Mouse (Mus musculus) testis, adult 2 months (tissue): ENCODE measurements around the gene Casp8. TPM values are rescaled to one million over a fixed set of nuclear protein-coding genes. Genes with fewer than 3 reads are reported as not detected.
"Not testable (repeated sequence)": the region's sequence is repeated elsewhere in the genome, so short reads cannot be mapped to it uniquely, and the experiment has no call there.

ENCODE experiments used
- H3K27ac ChIP-seq: fragments of 200-500 bp; 2 replicates; pipeline ENCODE4 v1.5.1; 2012; ENCODE audit warnings: low read depth, low read length; ENCODE audit not compliant: control insufficient read depth, insufficient read depth
- H3K27me3 ChIP-seq: fragments of 200-500 bp; 2 replicates; pipeline ENCODE4 v1.6.1; 2012; ENCODE audit warnings: mild to moderate bottlenecking, low read length, moderate library complexity; ENCODE audit not compliant: control insufficient read depth, insufficient read depth
- H3K36me3 ChIP-seq: fragments of 200-500 bp; 2 replicates; pipeline ENCODE4 v1.6.1; 2012; ENCODE audit warnings: mild to moderate bottlenecking, low read length; ENCODE audit not compliant: control insufficient read depth, insufficient read depth
- H3K4me1 ChIP-seq: fragments of 200-500 bp; 2 replicates; pipeline ENCODE4 v1.6.1; 2012; ENCODE audit warnings: low read length; ENCODE audit not compliant: control insufficient read depth, insufficient read depth
- H3K4me3 ChIP-seq: fragments of 200-500 bp; 2 replicates; pipeline ENCODE4 v1.5.1; 2012; ENCODE audit warnings: low read depth, mild to moderate bottlenecking, low read length, moderate library complexity, mixed read lengths; ENCODE audit not compliant: control insufficient read depth
- CTCF ChIP-seq: fragments of 200-500 bp; IDR thresholded peaks from 2 replicates; pipeline ENCODE4 v1.5.1; 2012; ENCODE audit warnings: low read depth, mild to moderate bottlenecking, inconsistent platforms, low read length, moderate library complexity; ENCODE audit not compliant: control insufficient read depth, insufficient read depth, insufficient replicate concordance
- POLR2A ChIP-seq: fragments of 200-500 bp; IDR thresholded peaks from 2 replicates; pipeline ENCODE4 v1.6.1; 2012; ENCODE audit warnings: low read depth, mild to moderate bottlenecking, inconsistent platforms, low read length, moderate library complexity; ENCODE audit not compliant: control insufficient read depth
- polyA plus RNA-seq: library from polyadenylated mRNA; depleted of rRNA; stranded (reverse); fragments of >200 nt; gene quantifications from 2 replicates; pipeline ENCODE4 v1.2.3, GENCODE M21; 2012; rRNA removed

The Casp8 gene
- 0.73 and 0.90 TPM in 2 replicates for polyA plus RNA-seq

GRCm38 (mm10) chr1:58795291-58796058, at the start of gene Casp8:
Gene Casp8 (plus strand): TSS chr1:58795374.
- Histone ChIP-seq H3K36me3 (no peaks in the 10 kb centered on the region), H3K27ac (peak within 1 kb of the TSS; percentile 26), H3K4me1 (peaks cover 6% of the 10 kb centered on the region), H3K4me3 (peak within 1 kb of the TSS; percentile 89), H3K27me3 (no peaks in the 10 kb centered on the region)
- TF ChIP-seq POLR2A (no peak), CTCF (no peak)

- Histone ChIP-seq H3K4me1 (no peaks in the 10 kb centered on the region), H3K27ac (no peak overlapping the region), H3K4me3 (no peak overlapping the region), H3K27me3 (no peaks in the 10 kb centered on the region), H3K36me3 (no peaks in the 10 kb centered on the region)
- TF ChIP-seq POLR2A, result no peak
- TF ChIP-seq CTCF, result no peak
These were observed 48.3 kb upstream of the Casp8 start for GRCm38 (mm10) chr1:58746880-58747279.

DNA sequence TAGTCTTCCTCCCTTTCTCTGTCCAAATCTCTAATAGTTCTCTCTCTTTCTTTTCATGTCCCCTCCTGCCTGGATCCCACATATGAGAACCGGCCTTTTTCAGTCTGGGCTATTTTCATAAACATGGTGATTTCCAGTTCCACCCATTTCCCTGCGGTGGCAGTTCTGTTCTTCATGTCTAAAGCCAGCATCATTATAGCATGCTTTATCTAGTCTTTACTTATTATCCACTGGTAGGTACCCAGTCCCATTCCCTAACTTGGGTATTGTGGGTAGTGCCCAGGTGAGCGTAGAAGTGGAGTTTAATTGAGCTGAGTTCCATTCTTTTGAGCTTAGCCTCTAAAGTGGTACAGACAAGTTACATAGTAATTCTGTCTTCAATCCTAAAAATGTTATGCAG, 35.7 kb upstream of the Casp8 start:
- Histone ChIP-seq H3K4me3 (no peak overlapping the region), H3K27ac (no peak overlapping the region), H3K4me1 (no peaks in the 10 kb centered on the region), H3K27me3 (no peaks in the 10 kb centered on the region), H3K36me3 (no peaks in the 10 kb centered on the region)
- no peak for TF ChIP-seq CTCF
- no peak for TF ChIP-seq POLR2A

DNA sequence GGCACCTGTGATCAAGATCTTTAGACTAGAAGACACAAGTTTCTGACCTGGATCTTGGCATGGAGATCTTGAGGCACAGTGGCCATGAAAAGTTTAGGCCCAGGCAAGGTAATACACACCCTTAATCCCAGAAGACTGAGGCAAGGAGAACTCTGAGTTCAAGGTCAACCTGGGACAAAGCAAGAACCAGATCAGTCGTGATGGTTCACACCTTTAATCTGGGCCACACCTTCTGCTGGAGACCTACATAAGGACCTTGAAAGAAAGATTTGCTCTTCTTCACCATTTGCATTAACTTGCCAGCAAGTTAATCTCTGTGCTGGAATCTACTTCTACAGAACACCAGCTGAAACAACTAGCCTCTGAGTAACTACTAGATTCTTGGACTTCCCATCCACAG, 34.6 kb upstream of the Casp8 start:
- H3K27ac ChIP-seq, result no peak overlapping the region
- no peaks in the 10 kb centered on the region for H3K4me1 ChIP-seq
- H3K36me3 ChIP-seq, result no peaks in the 10 kb centered on the region
- no peak overlapping the region for H3K4me3 ChIP-seq
- H3K27me3 ChIP-seq, result no peaks in the 10 kb centered on the region
- TF ChIP-seq CTCF, result no peak
- TF ChIP-seq POLR2A, result no peak

GRCm38 (mm10) chr1:58761391-58762275, 33.5 kb upstream of the Casp8 start:
- not testable (repeated sequence) for H3K27ac ChIP-seq, H3K27me3 ChIP-seq, H3K4me1 ChIP-seq, H3K36me3 ChIP-seq, H3K4me3 ChIP-seq

DNA sequence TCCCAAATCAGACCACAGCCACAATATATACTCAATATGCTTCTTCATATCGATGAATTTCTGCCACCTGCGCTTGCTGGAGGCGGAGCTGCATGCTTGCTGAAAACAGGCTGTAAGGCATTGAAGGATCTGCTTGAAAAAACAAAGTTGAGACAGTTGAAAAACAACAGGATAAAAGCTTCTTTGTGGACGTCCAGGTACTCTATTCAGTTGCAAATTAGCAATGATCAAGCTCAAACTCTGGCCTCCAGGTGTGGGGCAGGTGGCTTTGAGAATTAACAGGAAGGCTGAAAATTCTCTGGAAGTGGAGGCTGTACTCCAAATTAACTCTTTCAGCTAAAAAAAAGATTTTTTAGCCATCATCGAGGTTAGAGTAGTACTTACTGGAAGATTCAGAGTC, 32.6 kb upstream of the Casp8 start:
- Histone ChIP-seq H3K27ac (no peak overlapping the region), H3K27me3 (no peaks in the 10 kb centered on the region), H3K4me1 (no peaks in the 10 kb centered on the region), H3K36me3 (no peaks in the 10 kb centered on the region), H3K4me3 (no peak overlapping the region)
- TF ChIP-seq POLR2A (no peak), CTCF (no peak)

- not testable (repeated sequence) for H3K27me3 ChIP-seq, H3K4me1 ChIP-seq, H3K4me3 ChIP-seq, H3K27ac ChIP-seq, H3K36me3 ChIP-seq
These were observed 28.7 kb upstream of the Casp8 start for GRCm38 (mm10) chr1:58766446-58766845.
